Mouse (Mus musculus): ENCODE data around the gene Gnai3.

Gene Gnai3

GRCm38 (mm10) chr3:108081681-108082080 lies 64.3 kb downstream of the Gnai3 start:
- no peak for DNase-seq

DNA sequence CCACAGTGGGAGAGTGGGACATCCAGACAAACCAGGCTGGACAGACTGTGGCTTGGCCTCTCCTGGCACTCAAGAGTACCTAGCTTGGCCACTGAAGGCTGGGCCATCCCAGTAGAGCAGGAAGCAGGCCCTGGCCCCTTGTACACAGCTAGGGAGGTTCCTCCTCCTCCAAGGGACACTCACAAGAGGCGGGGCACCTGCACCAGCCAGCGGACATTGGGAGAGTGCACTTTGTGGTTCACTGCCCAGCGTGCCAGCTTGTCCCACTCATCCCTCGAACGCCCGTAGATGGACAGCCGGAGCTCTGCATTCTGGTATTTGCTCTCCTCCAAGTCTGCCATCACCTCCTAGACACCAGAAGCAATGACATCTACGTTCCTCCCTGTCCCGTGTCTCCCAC lies 69.1 kb downstream of the Gnai3 start:
- DNase-seq = no peak

DNA sequence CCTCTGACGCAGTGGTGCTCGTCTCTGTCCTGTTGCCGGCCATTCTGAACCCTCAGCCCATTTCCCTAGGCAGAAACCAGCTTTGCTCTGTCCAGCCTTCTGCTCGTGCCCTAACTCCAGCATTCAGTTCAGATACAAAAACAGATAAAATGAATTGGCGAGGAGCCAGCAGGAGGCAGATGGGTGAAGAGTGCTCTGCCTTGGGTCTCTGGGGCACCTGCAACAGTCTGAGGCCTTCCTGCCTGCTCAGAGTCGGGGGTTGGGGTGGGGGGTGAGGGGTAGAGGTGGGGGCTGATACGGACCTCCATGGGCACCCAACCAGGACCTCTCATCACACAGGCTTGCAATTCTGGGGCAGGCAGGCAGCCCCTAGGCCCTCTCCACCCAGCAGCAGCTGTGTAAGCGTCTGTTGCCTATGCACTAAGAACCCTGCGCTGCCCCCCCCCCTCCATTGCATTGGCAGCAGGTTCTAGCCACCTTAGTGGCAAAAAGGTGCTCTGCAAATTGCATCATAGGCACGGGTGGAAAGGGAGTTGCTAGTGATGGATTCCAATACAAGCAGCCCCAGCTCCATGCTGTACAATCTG lies 72.9 kb downstream of the Gnai3 start:
- no peak for DNase-seq

- DNase-seq = peak; percentile 82
These were observed 75.4 kb downstream of the Gnai3 start for GRCm38 (mm10) chr3:108070295-108071293.

DNA sequence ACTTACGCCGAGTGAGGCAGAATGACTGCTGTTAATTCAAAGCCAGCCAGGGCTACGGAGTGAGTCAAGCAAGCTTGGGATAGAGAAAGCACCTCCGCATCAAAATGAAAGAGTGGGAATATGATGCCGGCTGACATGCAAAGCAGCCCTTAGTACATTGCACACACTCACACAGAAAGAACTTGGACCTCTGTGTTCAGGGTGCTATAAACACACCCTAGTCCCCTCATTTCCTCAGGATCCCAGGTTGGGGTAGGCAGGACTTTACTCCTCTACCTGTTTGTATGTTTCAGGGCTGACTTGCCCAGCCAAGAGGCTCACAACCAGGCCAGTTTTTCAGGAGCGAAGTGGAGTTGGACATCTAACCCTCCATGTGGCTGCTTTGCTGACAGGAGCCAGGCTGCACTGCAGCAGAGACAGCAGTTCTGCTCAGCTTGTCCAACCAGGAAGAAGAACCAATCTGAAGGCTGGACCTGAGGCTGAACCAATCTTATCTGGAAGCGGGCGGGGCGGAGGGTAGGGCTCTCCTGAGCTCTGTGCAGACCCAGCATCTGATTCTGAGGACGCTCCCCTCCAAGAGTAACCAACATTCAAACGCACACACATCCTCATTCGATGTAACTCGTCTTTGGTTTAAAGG lies 76.6 kb downstream of the Gnai3 start:
- DNase-seq = peak; percentile 67

- no peak for DNase-seq
These were observed 77.1 kb downstream of the Gnai3 start for GRCm38 (mm10) chr3:108068826-108069225.

GRCm38 (mm10) chr3:108067370-108067934 lies 78.5 kb downstream of the Gnai3 start:
- DNase-seq = no peak

GRCm38 (mm10) chr3:108065551-108065950 lies 80.4 kb downstream of the Gnai3 start:
- DNase-seq = no peak

- DNase-seq = no peak
These were observed 81.3 kb downstream of the Gnai3 start for GRCm38 (mm10) chr3:108064672-108065071.

GRCm38 (mm10) chr3:108062648-108063047 lies 83.3 kb downstream of the Gnai3 start:
- no peak for DNase-seq

DNA sequence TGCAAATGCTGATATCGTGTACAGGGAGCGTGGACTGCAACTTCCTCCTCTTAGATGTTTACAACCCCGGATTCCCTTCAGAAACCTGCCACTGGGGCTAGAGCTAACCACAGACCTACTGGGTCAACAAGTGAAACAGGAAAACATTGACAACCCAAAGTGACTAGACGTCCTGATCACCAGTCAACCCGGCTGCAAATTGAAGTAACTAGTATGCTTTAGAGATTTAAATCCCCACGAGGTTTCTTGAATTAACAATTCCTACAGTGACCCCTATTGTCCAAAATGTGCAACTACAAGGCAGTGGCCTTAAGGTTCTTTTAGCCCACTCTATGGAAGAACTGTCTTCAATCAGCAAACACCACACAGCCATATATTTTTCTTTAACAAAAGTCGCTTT lies 84.5 kb downstream of the Gnai3 start:
- peak; percentile 57 for DNase-seq

Data from liver (tissue).